Mouse (Mus musculus) skeletal muscle tissue, adult 2 months (tissue): ENCODE measurements around the gene Eno2.
"Not testable (repeated sequence)": the region's sequence is repeated elsewhere in the genome, so short reads cannot be mapped to it uniquely, and the experiment has no call there.

Experiments
- DNase-seq: peaks from one replicate; pipeline ENCODE4 v3.0.0-alpha.2; 2012; ENCODE audit warnings: low read depth, low spot score

Gene Eno2

DNA sequence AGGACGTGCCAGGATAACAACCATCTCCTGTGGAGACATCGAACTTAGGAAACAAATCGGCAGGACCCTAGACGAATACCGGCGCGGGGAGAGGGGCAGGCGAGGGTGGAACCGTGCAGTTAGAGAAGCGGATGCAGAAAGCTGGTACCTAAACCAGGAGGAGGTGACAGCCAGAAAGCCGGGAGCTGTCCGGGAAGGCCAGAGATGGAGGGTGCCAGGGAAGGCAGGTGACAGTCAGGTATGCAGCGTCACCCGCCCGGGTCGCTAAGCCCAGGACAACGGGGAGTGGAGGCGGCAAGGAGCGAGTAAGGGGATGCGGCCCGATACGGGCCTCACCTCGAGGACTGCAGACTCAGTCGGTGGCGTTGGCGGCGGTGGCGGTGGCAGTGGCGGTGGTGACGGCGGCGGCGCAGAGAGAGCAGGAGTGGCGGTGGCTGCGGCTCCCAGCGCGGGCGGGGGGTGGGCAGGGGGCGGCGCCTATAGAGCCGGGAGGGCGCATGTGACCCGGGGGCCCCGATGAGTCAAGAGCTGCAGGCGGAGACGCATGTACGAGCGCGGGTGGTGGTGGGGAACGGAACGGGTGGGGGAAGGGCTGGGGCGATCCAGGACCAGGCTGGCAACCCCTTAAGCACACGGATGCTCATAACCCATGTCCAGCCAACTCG lies at the start of gene Eno2:
Eno2 (minus strand) TSS at position 573 of the 665 bp plus-strand sequence.
- DNase-seq: no peak

DNA sequence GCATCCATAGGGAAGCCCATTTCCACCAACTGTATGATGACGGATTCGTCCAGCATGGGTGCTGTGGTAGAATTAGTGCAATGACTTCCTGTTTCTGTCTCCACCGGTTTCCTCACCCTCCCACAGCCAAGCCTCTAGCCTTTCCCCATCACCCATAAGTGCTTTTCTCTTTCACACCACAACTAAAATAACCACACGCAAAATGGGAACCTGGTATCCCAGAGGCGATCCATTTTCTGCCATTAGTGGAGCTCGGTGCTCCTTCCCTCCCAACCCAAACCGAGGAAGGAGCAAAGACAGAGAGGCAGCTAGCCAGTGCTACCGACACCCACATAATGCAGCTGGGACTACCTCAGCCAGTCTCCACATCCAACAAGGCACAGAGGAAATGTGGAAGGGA lies 48.5 kb upstream of the Eno2 start:
- DNase-seq: no peak

DNA sequence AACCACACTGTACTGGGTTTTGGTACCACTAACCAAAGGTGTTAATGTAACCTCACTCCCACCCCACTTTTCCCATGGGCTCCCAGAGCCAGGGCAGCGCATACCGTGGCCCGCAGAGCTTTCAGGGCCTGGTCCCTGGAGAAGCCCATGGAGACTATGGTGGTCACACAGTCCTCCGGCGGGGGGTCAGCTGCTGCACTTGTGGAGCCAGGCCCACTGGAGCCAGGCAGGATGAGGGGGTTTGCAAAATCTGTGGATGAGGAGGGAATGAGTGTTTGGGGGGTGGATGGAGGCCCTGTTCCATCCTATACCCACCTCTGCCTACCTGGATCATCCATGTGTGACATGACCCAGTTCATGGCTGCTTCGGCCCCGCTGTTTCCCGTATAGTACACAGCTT lies 48.1 kb upstream of the Eno2 start:
- no peak for DNase-seq

DNA sequence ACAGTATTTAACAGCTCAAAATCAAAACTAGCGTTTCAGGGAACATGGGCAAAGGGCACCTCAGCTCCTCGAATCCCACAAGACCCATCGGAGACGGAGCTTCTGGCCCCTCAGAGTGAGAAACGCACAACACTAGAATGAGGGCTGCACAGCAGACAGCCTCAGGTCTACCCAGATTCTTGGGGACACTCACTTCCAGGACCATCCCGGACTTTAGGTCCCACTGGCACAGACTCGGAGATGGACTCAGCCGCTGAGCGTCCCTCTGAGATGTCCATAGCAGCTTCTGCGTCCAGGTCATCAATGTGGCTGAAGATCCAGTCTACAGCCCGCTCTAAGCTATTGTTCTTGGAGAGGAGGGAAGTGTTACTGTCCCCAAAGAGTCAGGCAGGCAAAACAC lies 47.7 kb upstream of the Eno2 start:
- no peak for DNase-seq

DNA sequence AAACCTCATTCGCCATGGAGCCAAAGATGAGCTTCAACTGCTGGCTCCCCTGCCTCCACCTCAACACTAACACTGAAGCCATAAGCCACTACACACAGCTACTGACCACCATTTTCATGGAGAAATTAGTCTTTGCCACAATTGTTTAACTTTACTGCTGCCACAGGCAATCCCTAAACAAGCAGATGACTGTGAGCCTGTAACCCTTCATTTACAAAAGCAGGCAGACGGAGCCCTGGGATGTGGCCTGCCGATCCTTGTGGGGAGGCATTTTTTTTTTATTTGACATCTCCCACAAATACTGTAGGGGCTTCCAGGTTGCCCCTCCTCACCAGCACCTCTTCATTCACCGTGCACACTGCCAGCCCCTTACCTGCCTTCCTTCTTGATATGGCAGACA lies 47.1 kb upstream of the Eno2 start:
- DNase-seq: no peak

DNA sequence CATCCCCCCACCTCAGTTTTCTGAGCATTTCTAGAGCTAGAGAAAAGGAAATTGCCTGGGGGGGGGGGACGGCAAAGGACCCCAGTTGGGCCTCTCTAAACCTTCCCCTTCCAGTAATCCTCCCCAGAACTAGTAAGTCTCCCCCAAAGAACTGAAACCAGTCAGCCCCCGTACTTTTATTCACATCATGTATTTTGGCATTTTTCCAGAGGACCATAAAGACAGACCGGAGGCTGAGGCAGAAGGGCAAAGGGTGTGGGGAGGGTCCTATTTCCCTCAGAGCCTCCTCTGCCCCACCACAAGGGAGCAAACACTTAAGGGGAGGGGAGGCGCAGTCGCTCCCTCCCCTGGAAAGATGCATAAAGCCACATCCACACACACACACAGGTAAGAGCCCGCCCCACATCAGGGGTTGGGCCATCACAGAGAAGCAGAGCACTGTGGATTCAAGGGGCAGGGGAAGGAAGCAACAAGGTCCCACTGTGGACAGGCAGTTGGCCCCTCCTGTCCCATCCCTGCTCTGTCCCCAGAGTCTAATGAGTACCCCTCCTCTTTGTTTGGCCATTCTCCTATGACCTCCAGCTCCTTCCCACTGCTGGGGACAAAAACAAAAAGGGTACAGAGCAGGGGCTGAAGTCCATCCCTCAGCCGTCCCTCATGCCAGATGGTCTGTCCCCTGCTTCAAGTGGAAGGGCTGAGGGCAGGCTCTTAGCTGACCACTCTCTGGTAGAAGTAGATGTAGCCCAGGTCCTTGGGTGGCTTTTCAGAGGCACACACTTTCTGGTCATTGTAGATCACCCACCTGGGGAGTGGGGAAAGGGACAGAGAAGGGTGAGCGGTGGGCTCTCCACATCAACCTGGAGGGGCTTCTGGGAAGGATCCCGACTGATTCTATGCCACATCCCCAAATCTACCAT lies 45.6 kb upstream of the Eno2 start:
- DNase-seq: no peak

DNA sequence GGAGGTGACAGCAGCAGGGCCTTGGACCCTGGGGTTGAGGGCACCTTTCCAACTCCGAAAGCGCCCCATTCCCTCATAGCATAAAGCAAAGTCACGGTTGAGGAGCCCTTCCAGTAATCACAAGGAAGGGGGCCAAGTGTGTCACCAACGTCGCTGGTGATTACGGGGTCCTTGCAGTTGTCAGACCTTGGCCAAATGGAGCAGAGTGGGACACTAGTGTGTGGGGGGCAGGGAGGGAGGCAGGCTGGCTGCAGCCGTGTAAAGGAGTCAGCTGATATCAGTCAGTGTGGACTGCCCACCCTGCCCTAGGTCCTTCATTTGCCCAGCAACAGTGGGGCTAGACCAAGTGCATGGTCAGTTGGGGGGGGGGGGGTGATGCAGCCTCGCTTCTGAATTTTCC lies 45.0 kb upstream of the Eno2 start:
- DNase-seq: peak; percentile 47

DNA sequence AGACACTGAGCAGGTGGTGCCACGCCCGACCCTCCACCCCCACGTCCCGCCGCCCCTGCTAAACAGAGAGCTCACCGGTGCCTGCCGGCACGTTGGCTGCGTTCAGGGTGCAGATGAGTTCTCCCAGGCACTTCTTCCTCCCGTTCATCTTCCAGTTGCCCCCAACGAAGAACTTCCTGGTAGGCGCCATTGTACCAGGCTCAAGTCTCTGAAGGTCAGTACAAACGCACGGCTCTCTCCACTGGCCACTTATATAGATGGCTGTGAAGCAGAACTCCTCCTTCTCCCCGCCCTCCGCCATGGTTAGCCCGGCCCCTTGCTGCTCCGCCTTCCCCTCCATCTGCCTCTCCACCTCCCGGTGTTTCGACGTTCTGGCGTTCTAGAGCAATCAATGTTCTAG lies 44.5 kb upstream of the Eno2 start, which contains the start of gene Tpi1:
Tpi1 (minus strand) TSS at position 364 of the 400 bp plus-strand sequence.
- DNase-seq: peak; percentile 96

DNA sequence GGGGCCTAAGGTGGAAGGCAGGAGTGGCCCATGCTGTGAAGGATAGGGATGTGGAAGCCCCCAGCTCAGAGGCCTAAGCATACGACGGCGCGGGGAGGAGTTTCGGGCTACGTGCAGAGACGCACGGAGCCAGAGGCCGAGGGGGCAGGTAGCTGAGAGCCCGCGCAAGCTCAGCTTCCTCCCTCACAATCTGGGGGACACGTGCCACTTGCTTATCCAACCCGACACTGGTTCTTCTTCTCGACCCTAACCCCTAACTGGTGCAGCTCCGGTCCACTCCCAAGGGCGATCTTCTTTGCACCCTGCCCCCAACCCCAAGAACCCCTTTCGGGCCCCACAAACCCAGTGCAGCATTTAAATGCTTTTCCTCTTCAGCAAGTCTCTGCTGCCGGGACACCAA lies 44.0 kb upstream of the Eno2 start:
- peak; percentile 89 for DNase-seq

DNA sequence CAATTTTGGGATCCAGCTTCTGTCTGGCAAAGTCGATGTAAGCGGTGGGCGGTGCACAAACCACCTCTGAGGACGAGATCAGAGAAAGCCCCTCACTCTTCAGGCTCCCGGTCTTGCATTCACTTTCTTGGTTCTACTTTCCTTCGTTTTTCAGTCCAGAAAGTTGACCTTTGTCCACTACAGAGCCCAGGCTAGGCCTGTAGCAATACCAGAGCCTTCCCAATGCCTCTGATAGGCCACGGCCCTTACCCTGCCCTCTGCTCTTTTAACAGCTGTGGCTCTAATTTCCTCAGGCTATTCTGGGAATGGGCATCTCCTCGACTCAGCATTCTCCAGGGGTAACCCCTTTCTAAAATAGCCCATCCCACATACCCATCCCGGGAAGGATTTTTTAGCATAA lies 43.4 kb upstream of the Eno2 start:
- DNase-seq: peak; percentile 88

DNA sequence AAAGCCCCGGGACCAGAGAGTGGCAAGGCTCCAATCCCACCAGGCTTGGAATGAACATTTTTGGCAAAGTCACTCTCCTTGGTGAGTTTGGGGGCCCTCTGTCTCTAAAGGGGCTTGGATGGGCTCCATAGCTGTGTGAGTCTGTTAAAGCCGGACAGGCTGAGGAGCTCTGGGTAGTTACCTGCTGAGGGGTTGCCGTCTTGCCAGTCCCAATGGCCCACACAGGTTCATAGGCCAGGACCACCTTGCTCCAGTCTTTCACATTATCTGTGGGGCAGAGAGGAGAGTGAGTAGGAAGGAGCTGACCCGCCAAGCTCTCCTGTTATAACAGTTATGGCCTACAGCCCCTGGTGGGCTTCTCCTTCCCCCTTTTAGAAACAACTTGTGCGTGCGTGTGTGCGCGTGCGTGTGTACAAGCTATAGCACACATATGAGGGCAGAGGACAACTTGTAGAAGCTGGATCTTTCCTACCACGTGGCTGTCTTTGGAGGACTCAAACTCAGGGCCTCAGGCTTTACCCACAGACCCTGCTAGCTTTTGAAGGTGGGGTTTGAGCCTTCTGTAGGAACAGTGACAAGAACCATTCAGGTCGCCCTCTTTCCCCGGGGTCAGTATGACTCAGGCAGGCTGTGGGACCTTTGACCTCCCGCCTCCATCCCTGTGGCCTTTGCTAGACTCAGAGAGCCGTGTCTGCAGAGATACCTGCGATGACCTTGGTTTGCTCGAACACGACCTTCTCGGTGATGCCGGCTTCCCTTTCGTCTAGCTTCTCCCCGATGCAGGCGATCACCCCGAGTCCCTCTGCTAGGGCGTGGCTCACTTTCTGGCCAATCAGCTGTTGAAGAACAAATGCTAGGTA lies 42.5 kb upstream of the Eno2 start:
- DNase-seq: no peak

DNA sequence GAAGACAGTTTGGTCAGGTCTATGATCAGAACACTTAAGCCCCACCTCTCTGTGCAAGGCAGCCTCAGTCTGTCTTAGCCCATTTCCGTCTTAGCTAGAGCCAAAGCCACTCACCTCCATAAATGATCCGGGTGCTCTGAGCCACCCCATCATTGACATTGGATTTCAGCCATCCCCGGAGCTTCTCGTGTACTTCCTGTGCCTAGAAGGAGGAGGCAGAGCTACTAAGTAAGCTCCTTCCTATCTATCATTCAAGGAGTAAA lies 41.9 kb upstream of the Eno2 start:
- DNase-seq: no peak

DNA sequence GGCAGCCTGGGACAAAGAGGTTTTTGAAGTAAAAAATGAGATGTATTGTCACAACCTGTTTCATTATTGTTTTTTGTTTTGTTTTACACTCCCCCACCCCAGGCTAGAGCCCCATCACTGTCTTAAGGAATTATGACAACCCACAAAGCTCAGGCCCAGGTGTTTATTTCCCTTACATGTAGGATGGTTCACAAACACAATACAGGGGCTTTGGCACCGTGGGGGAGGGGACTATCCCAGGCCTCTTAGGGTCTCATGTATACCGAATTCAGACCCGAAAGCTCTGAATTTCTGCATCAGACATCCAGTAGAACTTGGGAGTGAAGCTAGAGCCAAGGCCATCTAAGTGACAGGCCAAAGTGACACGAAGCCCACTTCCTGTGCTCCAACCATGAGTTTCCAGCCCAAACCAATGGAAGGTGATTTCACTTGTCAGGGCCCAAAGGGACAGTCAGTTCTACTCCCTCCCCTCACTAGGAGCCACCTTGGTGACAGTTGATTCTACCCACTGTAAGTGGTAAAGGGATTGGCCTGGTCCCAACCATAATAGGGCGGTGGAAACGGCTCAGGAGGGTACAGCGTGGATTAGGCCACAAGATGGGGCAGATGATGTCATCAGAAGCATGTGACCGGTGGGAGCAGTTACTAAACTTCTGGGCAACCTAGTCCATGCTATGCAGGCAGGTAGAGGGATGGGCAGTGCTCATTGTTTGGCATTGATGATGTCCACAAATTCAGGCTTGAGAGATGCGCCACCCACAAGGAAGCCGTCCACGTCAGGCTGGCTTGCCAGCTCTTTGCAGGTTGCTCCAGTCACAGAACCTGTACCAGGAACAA lies 41.3 kb upstream of the Eno2 start:
- not testable (repeated sequence) for DNase-seq

DNA sequence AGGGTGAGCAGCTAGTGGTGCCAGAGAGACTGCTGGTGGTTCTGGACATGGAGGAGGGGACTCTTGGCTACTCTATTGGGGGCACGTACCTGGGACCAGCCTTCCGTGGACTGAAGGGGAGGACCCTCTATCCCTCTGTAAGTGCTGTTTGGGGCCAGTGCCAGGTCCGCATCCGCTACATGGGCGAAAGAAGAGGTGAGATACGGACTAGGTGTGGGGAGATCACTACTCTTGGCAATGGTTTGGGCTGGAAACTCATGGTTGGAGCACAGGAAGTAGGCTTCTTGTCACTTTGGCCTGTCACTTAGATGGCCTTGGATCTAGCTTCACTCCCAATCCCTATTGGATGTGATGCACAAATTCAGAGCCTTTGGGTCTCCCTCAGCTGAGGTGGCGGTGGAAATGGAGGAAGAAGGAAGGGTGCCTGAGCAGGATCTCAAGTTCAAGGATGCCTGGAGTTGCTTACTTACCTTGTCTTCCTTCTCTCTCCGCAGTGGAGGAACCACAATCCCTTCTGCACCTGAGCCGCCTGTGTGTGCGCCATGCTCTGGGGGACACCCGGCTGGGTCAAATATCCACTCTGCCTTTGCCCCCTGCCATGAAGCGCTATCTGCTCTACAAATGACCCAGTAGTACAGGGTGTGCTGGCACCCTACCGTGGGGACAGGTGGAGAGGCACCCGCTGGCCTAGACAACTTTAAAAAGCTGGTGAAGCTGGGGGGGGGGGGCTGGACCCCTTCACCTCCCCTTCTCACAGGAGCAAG lies 40.5 kb upstream of the Eno2 start:
- DNase-seq: no peak

DNA sequence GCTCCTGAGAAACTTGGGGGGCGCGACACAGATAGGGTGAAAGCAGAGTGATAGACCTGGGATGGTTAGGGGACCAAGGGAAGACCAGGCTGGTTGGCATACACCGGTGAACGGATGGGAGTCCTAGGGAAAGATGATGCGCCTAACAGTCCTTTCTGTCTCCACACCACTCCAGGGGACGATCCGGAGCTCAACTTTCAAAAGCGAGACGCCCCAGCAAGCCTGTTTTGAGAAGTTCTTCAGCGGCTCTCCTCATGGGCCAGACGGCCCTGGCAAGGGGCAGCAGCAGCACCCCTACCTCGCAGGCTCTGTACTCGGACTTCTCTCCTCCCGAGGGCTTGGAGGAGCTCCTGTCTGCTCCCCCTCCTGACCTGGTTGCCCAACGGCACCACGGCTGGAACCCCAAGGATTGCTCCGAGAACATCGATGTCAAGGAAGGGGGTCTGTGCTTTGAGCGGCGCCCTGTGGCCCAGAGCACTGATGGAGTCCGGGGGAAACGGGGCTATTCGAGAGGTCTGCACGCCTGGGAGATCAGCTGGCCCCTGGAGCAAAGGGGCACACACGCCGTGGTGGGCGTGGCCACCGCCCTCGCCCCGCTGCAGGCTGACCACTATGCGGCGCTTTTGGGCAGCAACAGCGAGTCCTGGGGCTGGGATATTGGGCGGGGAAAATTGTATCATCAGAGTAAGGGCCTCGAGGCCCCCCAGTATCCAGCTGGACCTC lies 39.7 kb upstream of the Eno2 start:
- peak; percentile 75 for DNase-seq

DNA sequence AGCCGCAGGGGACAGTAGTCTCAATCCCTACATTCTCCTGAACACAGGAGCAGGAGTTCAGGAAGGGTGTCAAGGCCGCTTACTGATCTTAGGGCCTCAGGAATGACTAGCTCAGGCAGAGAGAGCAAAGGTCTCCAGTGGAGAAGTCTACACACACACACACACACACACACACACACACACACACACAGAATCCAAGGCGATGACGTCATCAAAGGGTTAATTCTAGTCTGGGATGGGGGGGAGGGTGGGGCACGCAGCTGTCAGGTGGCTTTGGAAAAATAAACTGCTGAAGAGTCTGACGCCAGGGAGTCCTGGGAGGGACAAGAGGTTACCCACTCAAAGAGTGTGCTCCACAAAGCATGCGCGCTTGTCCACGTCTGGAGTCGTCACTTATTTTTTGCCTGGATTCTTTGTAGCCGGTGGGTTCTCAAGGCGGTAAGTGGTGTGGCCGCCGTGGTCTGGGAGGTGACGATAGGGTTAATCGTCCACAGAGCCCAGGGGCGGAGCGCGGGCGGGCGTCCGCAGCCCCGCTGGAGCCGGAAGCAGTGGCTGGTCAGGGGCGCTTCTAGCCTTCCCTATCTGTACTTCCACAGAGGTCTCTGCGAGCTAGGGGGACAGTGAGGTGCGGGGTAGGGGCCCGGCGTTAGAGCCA lies 39.0 kb upstream of the Eno2 start, which contains the start of gene Spsb2:
Spsb2 (plus strand) TSS at position 304 of the 655 bp plus-strand sequence.
- peak; percentile 60 for DNase-seq

DNA sequence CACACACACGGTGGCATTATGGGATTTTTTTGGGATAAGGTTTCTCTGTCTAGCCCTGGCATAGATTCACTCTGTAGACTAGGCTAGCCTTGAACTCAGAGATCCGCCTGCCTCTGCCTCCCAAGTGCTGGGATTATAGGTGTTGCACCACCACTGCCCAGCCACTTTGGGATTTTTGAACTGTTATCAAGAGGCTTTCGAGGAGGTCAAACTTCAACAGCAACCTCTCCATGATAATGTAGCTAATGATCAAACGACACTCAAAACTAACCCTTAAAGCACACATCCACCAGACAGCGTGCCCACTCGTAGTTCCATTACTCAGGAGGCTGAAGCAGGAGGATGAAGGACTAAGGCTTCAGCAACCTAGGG lies 38.5 kb upstream of the Eno2 start:
- no peak for DNase-seq

DNA sequence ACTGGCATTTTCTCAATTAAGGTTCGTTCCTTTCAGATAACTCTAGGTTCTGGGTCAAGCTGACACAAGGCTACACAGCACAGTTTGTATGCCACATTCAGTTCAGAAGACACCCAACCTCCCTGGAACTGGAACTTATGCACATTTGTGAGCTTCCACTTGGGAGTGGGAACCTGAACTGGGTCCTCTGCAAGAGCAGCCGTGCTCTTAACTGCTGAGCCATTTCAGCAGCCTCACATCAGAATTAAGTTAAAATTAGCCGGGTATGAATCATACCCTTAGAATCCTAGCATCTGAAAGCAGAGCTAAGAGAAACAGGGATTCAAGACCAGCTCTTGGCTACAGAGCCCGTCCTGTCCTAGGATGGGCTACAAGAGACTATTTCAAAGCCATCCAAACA lies 37.9 kb upstream of the Eno2 start:
- DNase-seq: no peak

DNA sequence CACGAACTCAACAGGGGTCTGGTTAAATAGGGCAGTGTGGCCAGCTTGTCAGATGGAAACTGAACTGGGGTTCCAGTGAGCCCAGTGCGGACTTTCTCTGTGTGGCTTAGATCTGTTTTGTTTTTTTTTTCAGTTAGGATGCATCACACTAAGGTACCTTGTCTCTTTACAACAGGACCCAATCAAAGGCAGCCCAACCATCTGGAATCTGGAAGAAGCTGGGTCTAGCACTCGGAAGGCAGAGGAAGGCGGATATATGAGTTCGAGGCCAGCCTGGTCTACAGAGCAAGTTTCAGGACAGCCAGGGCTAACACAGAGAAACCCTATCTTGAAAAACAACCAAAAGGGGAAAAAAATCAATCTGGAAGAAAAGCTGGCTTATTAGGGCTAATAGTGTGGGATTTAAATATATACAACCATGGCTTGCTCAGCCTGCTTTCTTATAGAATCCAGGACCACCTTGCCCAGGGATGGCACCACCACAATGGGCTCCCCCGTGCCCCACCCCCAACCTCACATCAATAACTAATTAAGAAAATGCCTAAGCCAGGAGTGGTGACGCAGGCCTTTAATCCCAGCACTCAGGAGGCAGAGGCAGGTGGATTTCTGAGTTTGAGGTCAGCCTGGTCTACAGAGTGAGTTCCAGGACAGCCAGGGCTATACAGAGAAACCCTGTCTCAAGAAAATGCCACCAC lies 37.1 kb upstream of the Eno2 start:
- DNase-seq: no peak
